Mouse (Mus musculus) hindbrain, embryonic 16.5 days (tissue): ENCODE data around the gene Apobec4. TPM values are rescaled to one million over a fixed set of nuclear protein-coding genes. Genes with fewer than 3 reads are reported as not detected.
"Not testable (repeated sequence)": the region's sequence is repeated elsewhere in the genome, so short reads cannot be mapped to it uniquely, and the experiment has no call there.

Source experiments
- ATAC-seq: fragments of 200-750 bp; cut with Nextera tagmentation; 2 replicates; pipeline ENCODE4 v1.8.0; 2017; ENCODE audit warnings: moderate TSS enrichment, moderate library complexity
- H3K27ac ChIP-seq: fragments of 300-500 bp; sonication (generic); 2 replicates; pipeline ENCODE4 v1.5.1; 2014; ENCODE audit warnings: low read depth, mild to moderate bottlenecking, control low read depth, low read length, moderate library complexity
- H3K27me3 ChIP-seq: fragments of 300-500 bp; sonication (generic); replicated peaks from 2 replicates; pipeline ENCODE4 v1.6.1; 2014; ENCODE audit warnings: low read length; ENCODE audit not compliant: control insufficient read depth, insufficient read depth
- H3K36me3 ChIP-seq: fragments of 300-500 bp; sonication (generic); 2 replicates; pipeline ENCODE4 v1.6.1; 2014; ENCODE audit warnings: mild to moderate bottlenecking, low read length, moderate library complexity, mixed read lengths; ENCODE audit not compliant: control insufficient read depth, insufficient read depth
- H3K4me1 ChIP-seq: fragments of 300-500 bp; sonication (generic); 2 replicates; pipeline ENCODE4 v1.6.1; 2014; ENCODE audit warnings: low read depth, low read length; ENCODE audit not compliant: control insufficient read depth, insufficient read depth
- H3K4me2 ChIP-seq: fragments of 300-500 bp; sonication (generic); 2 replicates; pipeline ENCODE4 v1.6.1; 2014; ENCODE audit warnings: mild to moderate bottlenecking, low read length, control low read depth, moderate library complexity
- H3K4me3 ChIP-seq: fragments of 300-500 bp; sonication (generic); 2 replicates; pipeline ENCODE4 v1.5.1; 2014; ENCODE audit warnings: mild to moderate bottlenecking, low read length, control low read depth, moderate library complexity
- H3K9ac ChIP-seq: fragments of 300-500 bp; sonication (generic); 2 replicates; pipeline ENCODE4 v1.6.1; 2014; ENCODE audit warnings: low read depth, mild to moderate bottlenecking, control low read depth, low read length, moderate library complexity
- H3K9me3 ChIP-seq: fragments of 300-500 bp; sonication (generic); 2 replicates; pipeline ENCODE4 v1.6.1; 2014; ENCODE audit warnings: mild to moderate bottlenecking, low read length, moderate library complexity; ENCODE audit not compliant: control insufficient read depth
- WGBS: fragments of 180-500 bp; shearing (Covaris S2); extraction: QIAGEN DNeasy Blood & Tissue Kit; methylation state at CpG from one replicate; pipeline ENCODE4 v1.1.7; 2014; 5-methylcytosine and 5-hydroxymethylcytosine counted together
- polyA plus RNA-seq: library from polyadenylated mRNA; unstranded; fragments of >200 nt; fragmentation: Nextera tagmentation; extraction: Ambion mirVana; gene quantifications from 2 replicates; pipeline ENCODE4 v1.2.1, GENCODE M21; 2015

The Apobec4 gene
- polyA plus RNA-seq, 1 experiment from 2014 or later, result 0.13 TPM

DNA sequence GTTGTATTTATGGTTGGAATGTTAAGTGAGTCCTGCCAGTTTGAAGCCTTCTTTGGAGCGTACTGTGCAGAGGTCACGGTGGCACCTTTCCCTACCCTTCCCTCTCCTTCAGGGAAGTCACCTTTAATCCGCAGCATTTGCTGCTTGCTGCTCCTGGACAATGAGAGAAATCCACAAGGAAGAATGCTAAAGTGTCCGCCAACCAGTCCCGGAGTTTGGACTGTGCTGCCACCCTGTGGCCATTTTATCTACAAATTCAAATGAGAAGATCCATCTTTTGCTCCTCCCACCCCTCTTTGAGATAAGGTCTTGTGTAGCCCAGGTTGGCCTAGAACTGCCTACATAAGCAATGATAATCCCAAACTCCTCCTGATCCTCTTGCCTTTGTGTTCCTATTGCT, 3.9 kb upstream of the Apobec4 start:
- H3K9ac ChIP-seq, result no peak overlapping the region
- peaks cover 5% of the 10 kb centered on the region for H3K4me1 ChIP-seq
- ATAC-seq, result peak; percentile 77
- no peak overlapping the region for H3K4me3 ChIP-seq
- no peaks in the 10 kb centered on the region for H3K9me3 ChIP-seq
- H3K4me2 ChIP-seq, result no peak overlapping the region
- no peak overlapping the region for H3K27ac ChIP-seq
- H3K27me3 ChIP-seq, result no peaks in the 10 kb centered on the region
- 7% methylated on average over 5 of the region's 5 CpGs for WGBS
- no peaks in the 10 kb centered on the region for H3K36me3 ChIP-seq

DNA sequence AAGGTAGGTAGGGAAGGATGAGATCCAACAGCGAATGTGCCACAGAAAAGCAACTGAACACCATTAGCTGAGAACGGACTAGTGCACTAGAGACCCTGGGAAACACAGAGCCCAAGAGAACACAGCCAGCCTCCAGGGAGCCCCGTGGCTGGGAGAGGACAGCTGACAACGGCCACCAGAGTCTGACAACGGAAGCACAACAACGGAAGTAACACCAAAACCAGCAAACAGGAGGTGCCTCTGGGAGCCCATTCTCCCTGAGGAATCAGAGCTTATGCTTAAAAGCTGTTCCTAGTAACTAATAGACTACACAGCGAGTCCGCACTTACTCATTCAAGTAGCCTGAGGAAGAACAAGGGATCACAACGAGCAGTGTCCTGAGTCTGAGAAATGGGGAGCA, 1.1 kb upstream of the Apobec4 start:
- no peak overlapping the region for H3K9ac ChIP-seq
- H3K27me3 ChIP-seq, result no peaks in the 10 kb centered on the region
- no peaks in the 10 kb centered on the region for H3K36me3 ChIP-seq
- no peak overlapping the region for H3K27ac ChIP-seq
- H3K9me3 ChIP-seq, result no peaks in the 10 kb centered on the region
- H3K4me3 ChIP-seq, result no peak overlapping the region
- 75% methylated on average over 9 of the region's 9 CpGs for WGBS
- no peak overlapping the region for H3K4me2 ChIP-seq
- H3K4me1 ChIP-seq, result peaks cover 5% of the 10 kb centered on the region
- no peak for ATAC-seq

DNA sequence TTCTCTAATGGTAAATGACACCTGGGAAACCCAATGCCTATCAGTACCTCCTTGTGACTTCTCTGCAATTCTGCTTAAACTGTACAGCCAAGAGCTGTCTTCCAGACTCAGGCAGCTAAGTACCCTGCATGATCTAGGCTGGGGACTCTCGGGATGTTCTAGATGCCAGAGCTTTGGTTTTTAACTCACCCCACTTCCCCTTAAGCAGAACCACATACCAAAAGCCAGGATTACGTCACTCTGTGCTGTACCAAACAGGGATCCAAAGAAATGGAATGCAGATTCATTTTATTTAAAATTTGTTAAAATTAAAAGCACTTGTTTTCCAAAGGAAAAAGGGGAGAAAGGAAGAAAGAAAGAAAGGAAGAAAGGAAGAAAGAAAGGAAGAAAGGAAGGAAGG, 11.4 kb downstream of the Apobec4 start:
- no peak overlapping the region for H3K4me2 ChIP-seq
- H3K27me3 ChIP-seq, result no peaks in the 10 kb centered on the region; the same call in 1 of the 2 replicates
- WGBS, result 91% methylated on average over 2 of the region's 2 CpGs
- H3K9ac ChIP-seq, result no peak overlapping the region
- no peak overlapping the region for H3K27ac ChIP-seq
- no peaks in the 10 kb centered on the region for H3K9me3 ChIP-seq
- no peak for ATAC-seq
- H3K4me1 ChIP-seq, result peaks cover 2% of the 10 kb centered on the region; the same call in 1 of the 2 replicates
- no peak overlapping the region for H3K4me3 ChIP-seq
- no peaks in the 10 kb centered on the region for H3K36me3 ChIP-seq

DNA sequence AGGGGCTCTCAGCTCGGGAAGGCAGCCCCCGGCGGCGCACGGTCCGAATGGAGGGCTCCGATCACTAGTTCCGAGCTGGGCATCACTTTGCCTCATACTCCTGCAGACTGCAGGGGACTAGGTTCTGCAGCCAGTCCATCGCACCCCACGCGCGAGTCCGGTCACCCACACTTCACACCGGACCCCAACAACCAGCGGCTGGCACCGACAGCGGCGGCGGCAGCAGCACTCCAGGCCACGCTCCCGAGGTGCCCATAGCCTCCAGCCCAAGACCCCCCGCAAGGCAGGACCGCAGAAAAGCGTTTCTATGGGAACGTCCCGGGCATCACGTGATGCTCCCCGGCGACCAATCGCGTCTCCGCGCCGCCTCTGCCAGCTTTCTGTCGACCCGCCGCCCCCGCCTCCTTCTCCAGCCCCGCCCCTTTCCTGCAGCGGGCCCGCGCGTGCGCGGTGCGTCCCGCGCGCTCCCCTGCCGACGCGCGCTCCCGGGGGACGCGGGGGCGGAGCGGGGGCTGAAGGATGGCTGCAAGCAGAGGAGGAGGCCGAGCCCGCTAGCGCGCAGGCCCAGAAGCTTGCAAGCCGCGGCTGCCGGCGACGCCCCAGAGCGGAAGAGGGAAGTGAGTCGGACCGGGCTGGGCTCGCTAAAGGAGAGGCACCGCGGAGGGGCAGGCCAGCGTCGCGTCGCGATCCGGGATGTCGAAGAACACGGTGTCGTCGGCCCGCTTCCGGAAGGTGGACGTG, 15.9 kb downstream of the Apobec4 start, which contains the start of the genes Rgl1 and Arpc5:
Gene Rgl1 (minus strand): TSS at position 320 of the 741 bp plus-strand sequence.
Gene Arpc5 (plus strand): TSS at position 511 of the 741 bp plus-strand sequence.
- H3K27me3 ChIP-seq, result no peaks in the 10 kb centered on the region; the same call in 1 of the 2 replicates
- peak; percentile 97 for ATAC-seq
- peaks cover 6% of the 10 kb centered on the region for H3K36me3 ChIP-seq
- H3K4me3 ChIP-seq, result peak within 1 kb of the TSS; percentile 89
- WGBS, result under 1% methylated on average over 84 of the region's 86 CpGs
- H3K9me3 ChIP-seq, result no peaks in the 10 kb centered on the region
- H3K9ac ChIP-seq, result peak within 1 kb of the TSS; percentile 97
- H3K4me2 ChIP-seq, result peak within 1 kb of the TSS; percentile 77
- H3K4me1 ChIP-seq, result peaks cover 10% of the 10 kb centered on the region
- peak within 1 kb of the TSS; percentile 87 for H3K27ac ChIP-seq

DNA sequence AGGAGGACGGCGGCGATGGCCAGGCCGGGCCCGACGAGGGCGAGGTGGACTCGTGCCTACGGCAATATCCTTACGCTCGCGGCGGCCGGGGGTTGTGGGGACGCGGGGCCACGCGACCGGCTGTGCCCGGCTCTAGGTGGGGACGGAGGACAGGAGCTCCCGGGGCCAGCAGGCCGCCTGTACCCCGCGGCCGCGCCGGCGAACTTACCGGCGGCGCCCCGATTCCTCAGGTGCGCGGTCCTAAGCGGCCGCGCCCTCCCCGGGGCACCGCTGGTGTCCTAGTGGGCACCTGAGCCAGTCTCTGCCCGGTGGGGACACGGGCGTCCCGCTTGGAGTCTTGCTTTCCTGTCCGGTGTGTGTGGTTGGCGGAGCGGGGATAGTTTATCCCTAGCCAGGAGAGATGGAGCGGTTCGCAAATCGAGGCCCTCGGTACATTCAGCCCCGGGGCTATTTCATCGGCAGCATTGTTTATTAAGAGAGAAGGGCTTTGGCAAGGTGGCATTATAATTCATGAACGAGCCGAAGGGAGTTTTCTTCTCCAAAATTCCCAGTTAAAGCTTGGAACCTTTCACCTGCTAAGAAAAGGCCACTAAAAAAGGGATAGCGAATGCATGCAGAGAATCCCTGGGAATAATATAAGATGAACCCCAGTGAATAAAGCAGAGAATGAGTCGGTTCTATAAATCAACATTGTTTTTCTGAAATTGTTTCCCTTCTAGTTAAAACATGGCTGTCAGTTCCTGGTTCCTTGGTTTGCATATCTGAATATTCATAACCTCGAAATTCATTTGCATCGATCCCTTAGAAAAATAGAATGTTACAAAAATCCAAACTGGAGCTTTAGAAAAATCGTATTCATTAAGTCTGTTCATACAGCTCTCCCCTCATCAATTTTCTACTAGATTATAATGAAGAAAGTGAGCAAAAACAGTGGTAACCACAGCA, 16.7 kb downstream of the Apobec4 start:
- WGBS, result 1% methylated on average over 40 of the region's 60 CpGs
- H3K4me2 ChIP-seq, result peak overlapping the region; percentile 68
- peak overlapping the region; percentile 97 for H3K9ac ChIP-seq
- peak; percentile 72 for ATAC-seq
- peak overlapping the region; percentile 87 for H3K27ac ChIP-seq
- H3K36me3 ChIP-seq, result peaks cover 6% of the 10 kb centered on the region
- no peaks in the 10 kb centered on the region; the same call in 1 of the 2 replicates for H3K27me3 ChIP-seq
- no peaks in the 10 kb centered on the region for H3K9me3 ChIP-seq
- H3K4me3 ChIP-seq, result peak overlapping the region; percentile 89
- H3K4me1 ChIP-seq, result peaks cover 10% of the 10 kb centered on the region

DNA sequence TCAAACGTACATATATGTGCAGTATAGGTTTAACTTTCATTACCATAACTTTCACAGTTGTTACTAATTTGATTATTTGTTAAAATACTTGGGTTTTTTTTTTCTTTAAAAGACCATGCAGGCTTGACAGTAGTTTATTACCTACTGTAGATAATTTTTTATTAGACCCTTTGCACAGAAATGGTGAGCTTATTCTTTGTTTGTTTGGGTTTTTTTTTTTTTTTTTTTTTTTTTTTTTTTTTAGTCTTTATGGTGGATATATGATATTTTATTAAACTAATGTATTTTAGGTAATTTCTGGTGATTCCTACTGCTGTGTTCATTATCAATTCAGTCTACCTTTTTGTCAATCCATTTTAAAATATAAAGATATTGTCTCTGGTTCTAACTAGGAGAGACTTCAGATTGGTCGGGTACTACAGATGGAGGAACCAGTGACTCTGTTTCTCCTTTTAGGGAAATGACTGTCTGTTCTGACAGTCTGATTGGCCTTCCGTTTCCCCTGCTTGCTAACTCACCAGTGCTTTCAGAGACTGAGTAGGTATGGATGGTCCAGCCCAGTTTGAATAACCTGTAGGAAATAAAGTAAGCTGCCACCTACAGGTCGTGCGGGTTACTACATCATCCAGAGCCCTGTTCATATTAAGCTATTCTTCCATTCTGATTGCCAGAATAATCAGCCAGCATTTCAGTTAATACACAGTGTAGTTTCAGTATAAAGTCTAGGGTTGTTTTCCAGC, 17.6 kb downstream of the Apobec4 start:
- Histone ChIP-seq H3K36me3 (peaks cover 7% of the 10 kb centered on the region), H3K27me3 (no peaks in the 10 kb centered on the region; the same call in 1 of the 2 replicates), H3K4me3 (peak overlapping the region; percentile 89), H3K9ac (no peak overlapping the region), H3K27ac (no peak overlapping the region), H3K4me2 (peak overlapping the region; percentile 68), H3K4me1 (peaks cover 10% of the 10 kb centered on the region), H3K9me3 (no peaks in the 10 kb centered on the region)
- 4% methylated on average over 5 of the region's 5 CpGs for WGBS
- ATAC-seq, result peak; percentile 46

DNA sequence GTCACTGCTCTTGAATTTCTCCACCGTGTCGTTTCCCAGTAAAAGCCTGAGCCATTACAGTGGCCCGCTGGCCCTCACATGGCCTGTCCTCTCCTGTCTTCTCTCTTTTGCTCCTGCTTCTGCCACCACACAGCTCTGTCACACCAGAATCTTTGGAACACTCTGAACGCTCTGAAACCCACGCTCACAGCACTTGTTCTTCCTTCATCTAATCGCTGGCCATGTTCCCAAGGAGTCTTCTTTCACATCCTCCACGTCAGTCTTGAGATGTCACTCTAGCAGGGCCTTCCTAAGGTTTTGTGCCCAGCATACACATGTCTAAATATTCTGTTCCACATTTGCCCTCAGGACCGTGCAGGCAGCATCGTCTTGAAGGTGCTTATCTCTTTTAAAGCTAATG, 20.7 kb downstream of the Apobec4 start:
- no peak overlapping the region for H3K4me3 ChIP-seq
- ATAC-seq, result no peak
- no peak overlapping the region for H3K9ac ChIP-seq
- 88% methylated on average over 9 of the region's 9 CpGs for WGBS
- no peaks in the 10 kb centered on the region for H3K9me3 ChIP-seq
- H3K27ac ChIP-seq, result no peak overlapping the region
- no peak overlapping the region for H3K4me2 ChIP-seq
- H3K27me3 ChIP-seq, result no peaks in the 10 kb centered on the region
- H3K4me1 ChIP-seq, result peaks cover 8% of the 10 kb centered on the region
- H3K36me3 ChIP-seq, result peaks cover 20% of the 10 kb centered on the region

DNA sequence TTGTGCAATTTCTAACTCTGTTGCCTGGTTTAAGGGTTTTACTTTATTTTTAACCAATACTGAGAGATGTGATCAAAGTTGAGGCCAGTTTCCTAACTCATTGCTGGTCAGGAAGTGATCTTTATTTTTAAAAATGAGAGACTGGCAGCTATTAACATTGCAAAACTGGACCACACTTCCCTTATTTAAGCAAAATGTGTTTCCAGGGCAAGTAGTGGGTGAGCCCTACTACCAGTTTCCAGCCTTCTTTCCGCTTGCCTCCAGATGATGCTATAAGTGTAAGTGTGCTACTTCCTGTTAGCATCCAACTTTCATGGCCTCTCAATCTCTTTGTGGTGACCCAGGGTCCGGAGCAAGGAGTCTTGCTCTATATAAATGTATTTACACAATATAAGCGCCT, 24.2 kb downstream of the Apobec4 start:
- WGBS, result 87% methylated on average over 3 of the region's 3 CpGs
- not testable (repeated sequence) for H3K4me3 ChIP-seq, H3K9ac ChIP-seq, ATAC-seq, H3K4me2 ChIP-seq, H3K27ac ChIP-seq, H3K9me3 ChIP-seq, H3K4me1 ChIP-seq, H3K27me3 ChIP-seq
- peaks cover 23% of the 10 kb centered on the region for H3K36me3 ChIP-seq
